Comparison of ENCODE assay signal across 7 mouse cellular contexts in the genomic region with DNA sequence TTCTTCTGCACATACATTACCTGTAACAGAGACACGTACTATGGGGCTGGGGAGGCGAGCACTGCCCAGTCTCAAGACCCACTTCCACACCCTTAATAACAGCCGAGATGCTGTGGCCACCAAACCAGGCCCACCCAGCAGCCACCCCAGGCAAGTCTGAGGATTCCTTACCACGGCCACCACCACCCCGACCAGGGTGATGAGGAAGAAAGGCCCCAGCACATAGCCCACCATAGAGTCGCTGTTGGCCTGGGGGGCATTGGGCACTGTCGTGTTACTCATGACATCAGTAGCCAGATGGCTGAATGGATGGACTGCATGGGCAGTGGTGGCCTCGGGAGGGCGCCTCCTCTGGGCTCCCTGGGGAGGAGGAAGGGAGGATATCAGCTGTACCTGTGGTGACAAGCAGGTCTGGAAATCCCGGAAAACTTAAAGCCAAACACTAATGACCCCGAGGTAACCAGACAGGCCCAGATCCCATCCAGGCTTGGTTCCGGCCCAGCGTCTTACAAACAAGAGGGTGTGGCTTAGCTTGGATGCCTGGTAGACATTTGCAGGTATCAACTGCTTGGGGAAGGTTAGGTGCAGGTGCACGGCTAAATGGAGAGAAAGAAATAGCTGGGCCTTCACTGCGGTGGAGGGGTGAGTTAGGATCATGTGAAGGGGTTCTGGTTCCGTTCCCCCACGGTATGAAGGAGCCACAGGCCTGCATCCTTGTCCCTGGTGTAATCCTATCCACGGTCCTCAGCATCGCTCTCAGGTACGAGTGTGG. TPM values are rescaled to one million over a fixed set of nuclear protein-coding genes. Genes with fewer than 3 reads are reported as not detected.
A peak's percentile ranks its signal among the peaks of the same experiment; 100 is the strongest.
DNase-seq lines count a peak whose midpoint lies in the region; ATAC-seq and TF ChIP-seq lines count a peak whose summit lies in the region.

No protein-coding gene starts in this region.

- TF ChIP-seq POLR2A in spleen, adult 2 months (IDR thresholded peaks at IDR 0.05; ENCODE audit: low read depth, low read length): no peak
- TF ChIP-seq POLR2A in cerebellum, adult 2 months (IDR thresholded peaks at IDR 0.05; ENCODE audit: borderline replicate concordance, insufficient read depth, low read length): no peak

- no peak for ATAC-seq in liver, embryonic 14.5 days (ENCODE audit: insufficient read depth)
- no peak for ATAC-seq in stomach, embryonic 15.5 days (ENCODE audit: insufficient read depth, low FRiP score, low read depth)

- H3K9me3 ChIP-seq in hindbrain, embryonic 10.5 days: no peaks in the 10 kb centered on the region
- no peaks in the 10 kb centered on the region for H3K9me3 ChIP-seq in liver, embryonic 14.5 days (ENCODE audit: control insufficient read depth, low read length)
- H3K9me3 ChIP-seq in stomach, embryonic 15.5 days: no peaks in the 10 kb centered on the region

- peak overlapping the region; percentile 60 for H3K9ac ChIP-seq in liver, embryonic 14.5 days (replicated peaks)
- H3K9ac ChIP-seq in stomach, embryonic 15.5 days: peak overlapping the region; percentile 51; the same call in 1 of the 2 replicates

- H3K36me3 ChIP-seq in spleen, adult 2 months (ENCODE audit: control insufficient read depth, insufficient read depth, low read length): peaks cover 14% of the 10 kb centered on the region
- H3K36me3 ChIP-seq in hindbrain, embryonic 10.5 days: peaks cover 41% of the 10 kb centered on the region
- H3K36me3 ChIP-seq in liver, embryonic 14.5 days (replicated peaks; ENCODE audit: control insufficient read depth, insufficient read depth, low read depth): peaks cover 15% of the 10 kb centered on the region
- H3K36me3 ChIP-seq in stomach, embryonic 15.5 days: no peaks in the 10 kb centered on the region

- no peaks in the 10 kb centered on the region for H3K27me3 ChIP-seq in spleen, adult 2 months (ENCODE audit: control insufficient read depth, insufficient read depth, low read length)
- H3K27me3 ChIP-seq in cerebellum, adult 2 months (ENCODE audit: control insufficient read depth, insufficient read depth, low read length): no peaks in the 10 kb centered on the region
- no peaks in the 10 kb centered on the region for H3K27me3 ChIP-seq in hindbrain, embryonic 10.5 days (ENCODE audit: insufficient read depth, poor library complexity, severe bottlenecking)
- no peaks in the 10 kb centered on the region for H3K27me3 ChIP-seq in liver, embryonic 14.5 days (ENCODE audit: control insufficient read depth, insufficient read depth, low read length)
- no peaks in the 10 kb centered on the region for H3K27me3 ChIP-seq in stomach, embryonic 15.5 days (replicated peaks)

- WGBS in spleen, adult 2 months: 18% methylated on average over 20 of the region's 20 CpGs
- WGBS in cerebellum, adult 2 months: 14% methylated on average over 20 of the region's 20 CpGs
- WGBS in hindbrain, embryonic 10.5 days: 9% methylated on average over 20 of the region's 20 CpGs
- 9% methylated on average over 20 of the region's 20 CpGs for WGBS in liver, embryonic 14.5 days (ENCODE audit: insufficient replicate concordance)
- 16% methylated on average over 20 of the region's 20 CpGs for WGBS in stomach, embryonic 15.5 days

- no peak for DNase-seq in spleen, adult 2 months (ENCODE audit: low read depth in 1 of 2, low spot score in 2 of 2)
- DNase-seq in spleen, postnatal 14 days (ENCODE audit: low spot score in 2 of 2): no peak
- peak; percentile 58 to 67 for DNase-seq in cerebellum, adult 2 months
- peak; percentile 58 for DNase-seq in hindbrain, embryonic 10.5 days (ENCODE audit: low spot score)
- DNase-seq in liver, embryonic 14.5 days (ENCODE audit: low read depth in 3 of 3, low spot score in 3 of 3): no peak
- DNase-seq in right cerebral cortex, adult 18-20 months: no peak

- no peak for TF ChIP-seq CTCF in spleen, adult 2 months (IDR thresholded peaks at IDR 0.05; ENCODE audit: extremely low read depth, insufficient read depth, insufficient read length, insufficient replicate concordance)
- no peak for TF ChIP-seq CTCF in cerebellum, adult 2 months (IDR thresholded peaks at IDR 0.05; ENCODE audit: borderline replicate concordance, insufficient read depth, low read depth, low read length)
- TF ChIP-seq CTCF in liver, embryonic 14.5 days (IDR thresholded peaks at IDR 0.05; ENCODE audit: low read depth): peak; percentile 72

- H3K4me2 ChIP-seq in liver, embryonic 14.5 days (ENCODE audit: low read depth): peak overlapping the region; percentile 96
- H3K4me2 ChIP-seq in stomach, embryonic 15.5 days: peak overlapping the region; percentile 97

- peaks cover 14% of the 10 kb centered on the region; the same call in 1 of the 2 replicates for H3K4me1 ChIP-seq in spleen, adult 2 months (ENCODE audit: control insufficient read depth, insufficient read depth, insufficient read length)
- peaks cover 29% of the 10 kb centered on the region for H3K4me1 ChIP-seq in cerebellum, adult 2 months (ENCODE audit: control insufficient read depth, insufficient read depth, low read length)
- H3K4me1 ChIP-seq in hindbrain, embryonic 10.5 days (replicated peaks): peaks cover 63% of the 10 kb centered on the region
- H3K4me1 ChIP-seq in liver, embryonic 14.5 days (replicated peaks; ENCODE audit: control insufficient read depth in 2 of 2, insufficient read depth in 2 of 2, low read length in 1 of 2): peaks cover 0 to 14% of the 10 kb centered on the region in 2 experiments; a peak in 2 of 4 replicates
- H3K4me1 ChIP-seq in stomach, embryonic 15.5 days: peaks cover 21% of the 10 kb centered on the region

- peak overlapping the region; percentile 69 for H3K27ac ChIP-seq in spleen, adult 2 months (ENCODE audit: insufficient read depth, low read length)
- peak overlapping the region; percentile 60 for H3K27ac ChIP-seq in cerebellum, adult 2 months (ENCODE audit: insufficient read depth, low read length)
- peak overlapping the region; percentile 86 for H3K27ac ChIP-seq in hindbrain, embryonic 10.5 days
- no peak overlapping the region for H3K27ac ChIP-seq in liver, embryonic 14.5 days
- no peak overlapping the region for H3K27ac ChIP-seq in stomach, embryonic 15.5 days

- H3K4me3 ChIP-seq in spleen, adult 2 months (ENCODE audit: extremely low read depth, insufficient read depth, insufficient read length): peak overlapping the region; percentile 75
- H3K4me3 ChIP-seq in cerebellum, adult 2 months (replicated peaks; ENCODE audit: insufficient read depth, low read depth, low read length): peak overlapping the region; percentile 61
- peak overlapping the region; percentile 71 for H3K4me3 ChIP-seq in hindbrain, embryonic 10.5 days
- H3K4me3 ChIP-seq in liver, embryonic 14.5 days (ENCODE audit: insufficient read depth in 1 of 2, low read depth in 2 of 2, low read length in 2 of 2): peak overlapping the region; percentile 60 to 65
- H3K4me3 ChIP-seq in stomach, embryonic 15.5 days (replicated peaks): peak overlapping the region; percentile 68

- TF ChIP-seq EP300 in liver, embryonic 14.5 days (IDR thresholded peaks at IDR 0.05; ENCODE audit: low read depth): no peak

RNA-seq across cellular contexts. Expression of a gene that starts 1.0 kb away (rescaled TPM):
- polyA plus RNA-seq in spleen, adult 2 months (2012; rRNA removed): 72.6 and 89.9 TPM in 2 replicates
- polyA plus RNA-seq in cerebellum, adult 2 months (2012; rRNA removed): 98.9 and 104 TPM in 2 replicates
- 19.1 and 23.9 TPM in 2 replicates for polyA plus RNA-seq in hindbrain, embryonic 10.5 days (2016; fragmentation: Nextera tagmentation; extraction: Ambion mirVana)
- 9.9 and 11.7 TPM in 2 replicates for polyA plus RNA-seq in liver, embryonic 14.5 days (2012; rRNA removed)
- 15.2 and 18.9 TPM in 2 replicates for polyA plus RNA-seq in liver, embryonic 14.5 days (2014; fragmentation: Nextera tagmentation; extraction: Ambion mirVana)
- polyA plus RNA-seq in stomach, embryonic 15.5 days (2015; fragmentation: Nextera tagmentation; extraction: Ambion mirVana): 23.6 and 33.1 TPM in 2 replicates

RNA-seq across cellular contexts. Expression of a gene that starts 8.3 kb away (rescaled TPM):
- 78.5 and 124 TPM in 2 replicates for polyA plus RNA-seq in spleen, adult 2 months (2012; rRNA removed)
- 124 and 133 TPM in 2 replicates for polyA plus RNA-seq in cerebellum, adult 2 months (2012; rRNA removed)
- 541 and 748 TPM in 2 replicates for polyA plus RNA-seq in hindbrain, embryonic 10.5 days (2016; fragmentation: Nextera tagmentation; extraction: Ambion mirVana)
- polyA plus RNA-seq in liver, embryonic 14.5 days (2012; rRNA removed): 149 and 182 TPM in 2 replicates
- polyA plus RNA-seq in liver, embryonic 14.5 days (2014; fragmentation: Nextera tagmentation; extraction: Ambion mirVana): 162 and 180 TPM in 2 replicates
- 193 and 215 TPM in 2 replicates for polyA plus RNA-seq in stomach, embryonic 15.5 days (2015; fragmentation: Nextera tagmentation; extraction: Ambion mirVana)

RNA-seq across cellular contexts. Expression of a gene that starts 43.4 kb away (rescaled TPM):
- 0.06 and 0.11 TPM in 2 replicates for polyA plus RNA-seq in spleen, adult 2 months (2012; rRNA removed)
- 310 and 403 TPM in 2 replicates for polyA plus RNA-seq in cerebellum, adult 2 months (2012; rRNA removed)
- 2.2 and 4.2 TPM in 2 replicates for polyA plus RNA-seq in hindbrain, embryonic 10.5 days (2016; fragmentation: Nextera tagmentation; extraction: Ambion mirVana)
- polyA plus RNA-seq in liver, embryonic 14.5 days (2012; rRNA removed): 0.01 and 0.04 TPM in 2 replicates
- not detected in 2 replicates for polyA plus RNA-seq in liver, embryonic 14.5 days (2014; fragmentation: Nextera tagmentation; extraction: Ambion mirVana)
- 0.15 and 0.35 TPM in 2 replicates for polyA plus RNA-seq in stomach, embryonic 15.5 days (2015; fragmentation: Nextera tagmentation; extraction: Ambion mirVana)

RNA-seq across cellular contexts. Expression of a gene that starts 58.7 kb away (rescaled TPM):
- 43.2 and 55.6 TPM in 2 replicates for polyA plus RNA-seq in spleen, adult 2 months (2012; rRNA removed)
- polyA plus RNA-seq in cerebellum, adult 2 months (2012; rRNA removed): 336 and 366 TPM in 2 replicates
- polyA plus RNA-seq in hindbrain, embryonic 10.5 days (2016; fragmentation: Nextera tagmentation; extraction: Ambion mirVana): 90.6 and 145 TPM in 2 replicates
- 15.3 and 20.9 TPM in 2 replicates for polyA plus RNA-seq in liver, embryonic 14.5 days (2012; rRNA removed)
- polyA plus RNA-seq in liver, embryonic 14.5 days (2014; fragmentation: Nextera tagmentation; extraction: Ambion mirVana): 10.3 and 10.7 TPM in 2 replicates
- polyA plus RNA-seq in stomach, embryonic 15.5 days (2015; fragmentation: Nextera tagmentation; extraction: Ambion mirVana): 78.6 and 79.3 TPM in 2 replicates

Comparison
In these comparisons a context has a peak if more than half of its experiments do, and no peak if none do; other contexts are left out.
1. DNase-seq: peak in cerebellum, adult 2 months (2 of 2) and hindbrain, embryonic 10.5 days (single experiment); none in spleen, adult 2 months (0 of 2), spleen, postnatal 14 days (0 of 2), liver, embryonic 14.5 days (0 of 3) and right cerebral cortex, adult 18-20 months (single experiment).
2. H3K27ac ChIP-seq: peak in spleen, adult 2 months (single experiment), cerebellum, adult 2 months (single experiment) and hindbrain, embryonic 10.5 days (single experiment); none in liver, embryonic 14.5 days (single experiment) and stomach, embryonic 15.5 days (single experiment).
3. RNA of a gene that starts 43.4 kb away (polyA plus RNA-seq): 310 to 403 TPM in cerebellum, adult 2 months; 2.2 to 4.2 TPM in hindbrain, embryonic 10.5 days, 0.15 to 0.35 TPM in stomach, embryonic 15.5 days, 0.06 to 0.11 TPM in spleen, adult 2 months and 0.01 to 0.04 TPM in liver, embryonic 14.5 days; every median in the first group is over 10 times any median in the second.
4. Peak in every context shown above with its lines, with median percentiles within 50 percentile points of each other: H3K4me3 ChIP-seq.